Mouse (Mus musculus): ENCODE data around the gene Lamtor1. TPM values are rescaled to one million over a fixed set of nuclear protein-coding genes. Genes with fewer than 3 reads are reported as not detected.
"Not testable (repeated sequence)": the region's sequence is repeated elsewhere in the genome, so short reads cannot be mapped to it uniquely, and the experiment has no call there.

Gene Lamtor1
- polyA plus RNA-seq, 2 experiments, result 61.7 to 67.8 TPM

- Histone ChIP-seq H3K9me3 (ENCODE audit: control insufficient read depth, low read length) (no peaks in the 10 kb centered on the region), H3K4me2 (ENCODE audit: low read depth) (no peak overlapping the region), H3K9ac (replicated peaks) (no peak overlapping the region), H3K27me3 (ENCODE audit: control insufficient read depth, insufficient read depth, low read length) (no peaks in the 10 kb centered on the region), H3K4me3 (ENCODE audit: insufficient read depth in 1 of 2, low read depth in 2 of 2, low read length in 2 of 2) (no peak overlapping the region), H3K36me3 (replicated peaks; ENCODE audit: control insufficient read depth, insufficient read depth, low read depth) (peaks cover 6% of the 10 kb centered on the region; the same call in 1 of the 2 replicates), H3K27ac (no peak overlapping the region), H3K4me1 (replicated peaks; ENCODE audit: control insufficient read depth in 2 of 2, insufficient read depth in 2 of 2, low read length in 1 of 2) (peaks cover 16 to 27% of the 10 kb centered on the region in 2 experiments)
- ATAC-seq (ENCODE audit: insufficient read depth) (no peak), DNase-seq (ENCODE audit: low read depth in 3 of 3, low spot score in 3 of 3) (no peak)
- 91% methylated on average over 4 of the region's 4 CpGs for WGBS (ENCODE audit: insufficient replicate concordance)
- TF ChIP-seq CTCF (IDR thresholded peaks at IDR 0.05; ENCODE audit: low read depth) (no peak), EP300 (IDR thresholded peaks at IDR 0.05; ENCODE audit: low read depth) (no peak)
These were observed 31.3 kb downstream of the Lamtor1 start for GRCm38 (mm10) chr7:101936996-101937395.

DNA sequence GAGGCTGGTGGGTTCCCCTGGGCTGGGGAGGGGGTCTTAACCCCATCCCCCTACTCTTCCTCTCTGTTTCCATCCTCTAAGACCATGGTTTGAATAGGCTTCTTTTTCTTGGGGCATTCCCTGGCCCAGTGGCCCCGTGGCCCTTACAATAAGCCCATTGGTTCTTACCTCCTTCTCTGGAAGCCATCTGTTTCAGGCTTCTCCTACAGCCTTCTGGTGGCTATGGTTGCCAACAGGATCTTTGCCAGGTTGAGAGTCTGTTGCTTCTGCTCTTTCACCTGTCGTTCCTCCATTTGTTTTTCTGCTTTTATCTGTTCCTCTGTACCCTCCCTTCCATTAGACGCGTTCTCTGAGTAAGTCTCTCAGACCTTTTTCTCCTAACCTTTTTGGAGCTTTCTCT is 31.9 kb downstream of the Lamtor1 start:
- no peak overlapping the region for H3K4me3 ChIP-seq (ENCODE audit: insufficient read depth in 1 of 2, low read depth in 2 of 2, low read length in 2 of 2)
- no peak overlapping the region for H3K27ac ChIP-seq
- H3K4me1 ChIP-seq (replicated peaks; ENCODE audit: control insufficient read depth in 2 of 2, insufficient read depth in 2 of 2, low read length in 1 of 2), result peaks cover 18 to 31% of the 10 kb centered on the region in 2 experiments
- H3K27me3 ChIP-seq (ENCODE audit: control insufficient read depth, insufficient read depth, low read length), result no peaks in the 10 kb centered on the region
- H3K9ac ChIP-seq (replicated peaks), result no peak overlapping the region
- H3K36me3 ChIP-seq (replicated peaks; ENCODE audit: control insufficient read depth, insufficient read depth, low read depth), result peaks cover 6% of the 10 kb centered on the region; the same call in 1 of the 2 replicates
- H3K4me2 ChIP-seq (ENCODE audit: low read depth), result no peak overlapping the region
- 88% methylated on average over 4 of the region's 4 CpGs for WGBS (ENCODE audit: insufficient replicate concordance)
- DNase-seq (ENCODE audit: low read depth in 3 of 3, low spot score in 3 of 3), result no peak
- ATAC-seq (ENCODE audit: insufficient read depth), result no peak
- no peaks in the 10 kb centered on the region for H3K9me3 ChIP-seq (ENCODE audit: control insufficient read depth, low read length)
- TF ChIP-seq EP300 (IDR thresholded peaks at IDR 0.05; ENCODE audit: low read depth) (no peak), CTCF (IDR thresholded peaks at IDR 0.05; ENCODE audit: low read depth) (no peak)

DNA sequence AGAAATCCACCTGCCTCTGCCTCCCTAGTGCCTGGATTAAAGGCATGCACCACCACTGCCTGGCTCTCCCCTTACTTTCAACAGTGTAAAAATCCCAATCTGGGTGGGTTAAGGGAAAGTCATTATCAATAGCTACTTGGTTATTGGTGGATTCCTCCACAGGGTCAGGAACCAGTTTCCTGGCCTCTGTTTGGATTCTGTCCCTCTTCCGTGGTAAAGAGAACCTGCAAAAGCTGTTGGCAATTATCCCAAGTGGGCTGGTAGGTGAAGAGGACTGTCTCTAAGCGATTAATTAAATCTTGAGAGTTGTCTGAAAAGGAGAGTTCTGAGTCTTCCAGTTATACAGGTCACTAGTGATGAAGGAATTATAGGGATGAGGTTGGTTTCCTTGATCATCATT is 32.6 kb downstream of the Lamtor1 start:
- H3K4me2 ChIP-seq (ENCODE audit: low read depth), result no peak overlapping the region
- WGBS (ENCODE audit: insufficient replicate concordance), result 80% methylated on average over 2 of the region's 2 CpGs
- peaks cover 6% of the 10 kb centered on the region; the same call in 1 of the 2 replicates for H3K36me3 ChIP-seq (replicated peaks; ENCODE audit: control insufficient read depth, insufficient read depth, low read depth)
- DNase-seq (ENCODE audit: low read depth in 3 of 3, low spot score in 3 of 3) (no peak), ATAC-seq (ENCODE audit: insufficient read depth) (no peak)
- TF ChIP-seq CTCF (IDR thresholded peaks at IDR 0.05; ENCODE audit: low read depth) (no peak), EP300 (IDR thresholded peaks at IDR 0.05; ENCODE audit: low read depth) (no peak)
- H3K4me1 ChIP-seq (replicated peaks; ENCODE audit: control insufficient read depth in 2 of 2, insufficient read depth in 2 of 2, low read length in 1 of 2), result peaks cover 16 to 29% of the 10 kb centered on the region in 2 experiments
- no peak overlapping the region for H3K4me3 ChIP-seq (ENCODE audit: insufficient read depth in 1 of 2, low read depth in 2 of 2, low read length in 2 of 2)
- H3K27me3 ChIP-seq (ENCODE audit: control insufficient read depth, insufficient read depth, low read length), result no peaks in the 10 kb centered on the region
- no peak overlapping the region for H3K9ac ChIP-seq (replicated peaks)
- no peak overlapping the region for H3K27ac ChIP-seq
- no peaks in the 10 kb centered on the region for H3K9me3 ChIP-seq (ENCODE audit: control insufficient read depth, low read length)

GRCm38 (mm10) chr7:101939758-101940157 is 34.1 kb downstream of the Lamtor1 start:
- TF ChIP-seq EP300 (IDR thresholded peaks at IDR 0.05; ENCODE audit: low read depth) (no peak), CTCF (IDR thresholded peaks at IDR 0.05; ENCODE audit: low read depth) (no peak)
- Histone ChIP-seq H3K36me3 (replicated peaks; ENCODE audit: control insufficient read depth, insufficient read depth, low read depth) (peaks cover 6% of the 10 kb centered on the region; the same call in 1 of the 2 replicates), H3K27me3 (ENCODE audit: control insufficient read depth, insufficient read depth, low read length) (no peaks in the 10 kb centered on the region), H3K4me3 (ENCODE audit: insufficient read depth in 1 of 2, low read depth in 2 of 2, low read length in 2 of 2) (no peak overlapping the region), H3K9ac (replicated peaks) (no peak overlapping the region), H3K4me1 (replicated peaks; ENCODE audit: control insufficient read depth in 2 of 2, insufficient read depth in 2 of 2, low read length in 1 of 2) (peaks cover 15 to 29% of the 10 kb centered on the region in 2 experiments), H3K4me2 (ENCODE audit: low read depth) (no peak overlapping the region), H3K27ac (no peak overlapping the region), H3K9me3 (ENCODE audit: control insufficient read depth, low read length) (no peaks in the 10 kb centered on the region)
- DNase-seq (ENCODE audit: low read depth in 3 of 3, low spot score in 3 of 3) (no peak), ATAC-seq (ENCODE audit: insufficient read depth) (no peak)
- 89% methylated on average over 4 of the region's 4 CpGs for WGBS (ENCODE audit: insufficient replicate concordance)

GRCm38 (mm10) chr7:101949008-101949407 is 43.3 kb downstream of the Lamtor1 start:
- DNase-seq (ENCODE audit: low read depth in 3 of 3, low spot score in 3 of 3); H3K4me2 ChIP-seq (ENCODE audit: low read depth); H3K27ac ChIP-seq; H3K36me3 ChIP-seq (replicated peaks; ENCODE audit: control insufficient read depth, insufficient read depth, low read depth); H3K27me3 ChIP-seq (ENCODE audit: control insufficient read depth, insufficient read depth, low read length); H3K9me3 ChIP-seq (ENCODE audit: control insufficient read depth, low read length); H3K4me3 ChIP-seq (ENCODE audit: insufficient read depth in 1 of 2, low read depth in 2 of 2, low read length in 2 of 2); H3K9ac ChIP-seq (replicated peaks); ATAC-seq (ENCODE audit: insufficient read depth): not testable (repeated sequence)
- 60% methylated on average over 5 of the region's 5 CpGs for WGBS (ENCODE audit: insufficient replicate concordance)
- peaks cover 8 to 13% of the 10 kb centered on the region in 2 experiments for H3K4me1 ChIP-seq (replicated peaks; ENCODE audit: control insufficient read depth in 2 of 2, insufficient read depth in 2 of 2, low read length in 1 of 2)

Measured in liver, embryonic 14.5 days (tissue).